Mouse (Mus musculus) MEL (cell line): Measurements from ENCODE around the gene Wrap73. TPM values are rescaled to one million over a fixed set of nuclear protein-coding genes. Genes with fewer than 3 reads are reported as not detected.

Experiments used
- DNase-seq: peaks from one replicate; pipeline ENCODE4 v3.0.0; 2011; ENCODE audit warnings: low read depth, low spot score
- H3K27ac ChIP-seq: 2 replicates; pipeline ENCODE4 v1.5.1; 2012; ENCODE audit warnings: low read depth, mild to moderate bottlenecking, control low read depth, low read length, moderate library complexity; ENCODE audit not compliant: control insufficient read depth
- H3K27me3 ChIP-seq, 2 experiments: fragments of 150-350 bp in 1 of 2; sonication (generic) in 1 of 2; 2 replicates each; pipeline ENCODE4 v1.6.1; 2012; ENCODE audit warnings: low read length in 2 of 2, mild to moderate bottlenecking in 2 of 2, improper control_type of control experiment in 1 of 2, moderate library complexity in 1 of 2; ENCODE audit not compliant: insufficient read depth in 2 of 2, control insufficient read depth in 1 of 2
- H3K36me3 ChIP-seq, 2 experiments: 2 replicates each; pipeline ENCODE4 v1.6.1; 2012 to 2014; ENCODE audit warnings: low read length in 2 of 2, improper control_type of control experiment in 1 of 2, inconsistent platforms in 1 of 2, mild to moderate bottlenecking in 1 of 2; ENCODE audit not compliant: insufficient read depth in 2 of 2, control insufficient read depth in 1 of 2
- H3K4me1 ChIP-seq, 2 experiments: fragments of 150-350 bp in 1 of 2; sonication (generic) in 1 of 2; 2 replicates each; pipeline ENCODE4 v1.6.1; 2012; ENCODE audit warnings: low read length in 2 of 2, improper control_type of control experiment in 1 of 2, mild to moderate bottlenecking in 1 of 2; ENCODE audit not compliant: insufficient read depth in 2 of 2, control insufficient read depth in 1 of 2
- H3K4me3 ChIP-seq, 2 experiments: fragments of 150-350 bp in 1 of 2; sonication (generic) in 1 of 2; 2 replicates each; pipeline ENCODE4 v1.5.1; 2012; ENCODE audit warnings: low read depth in 2 of 2, low read length in 2 of 2, mild to moderate bottlenecking in 2 of 2, moderate library complexity in 2 of 2, control low read depth in 1 of 2, improper control_type of control experiment in 1 of 2; ENCODE audit not compliant: control insufficient read depth in 1 of 2, insufficient read depth in 1 of 2
- H3K79me2 ChIP-seq: 2 replicates; pipeline ENCODE4 v1.6.1; 2012; ENCODE audit warnings: mild to moderate bottlenecking, low read length, moderate library complexity; ENCODE audit not compliant: control insufficient read depth, poor library complexity, insufficient read depth
- H3K9ac ChIP-seq: 2 replicates; pipeline ENCODE4 v1.6.1; 2012; ENCODE audit warnings: low read depth, mild to moderate bottlenecking, control low read depth, low read length, moderate library complexity; ENCODE audit not compliant: control insufficient read depth, poor library complexity, severe bottlenecking
- H3K9me3 ChIP-seq: fragments of 150-350 bp; sonication (generic); replicated peaks from 2 replicates; pipeline ENCODE4 v1.6.1; 2012; ENCODE audit warnings: mild to moderate bottlenecking, low read length, improper control_type of control experiment, moderate library complexity; ENCODE audit not compliant: insufficient read depth
- BHLHE40 ChIP-seq: IDR thresholded peaks from 2 replicates; pipeline ENCODE4 v1.6.1; 2012; ENCODE audit warnings: low read depth, mild to moderate bottlenecking, inconsistent platforms, low read length, improper control_type of control experiment, borderline replicate concordance
- CHD2 ChIP-seq: IDR thresholded peaks from 2 replicates; pipeline ENCODE4 v1.6.1; 2011; ENCODE audit warnings: low read length, improper control_type of control experiment
- CTCF ChIP-seq, 3 experiments: IDR thresholded peaks in 2 of 3; conservative IDR thresholded peaks in 1 of 3; 2 replicates each; pipeline ENCODE4 v1.5.1; 2011 to 2012; ENCODE audit warnings: low read length in 3 of 3, low read depth in 2 of 3, mild to moderate bottlenecking in 2 of 3, improper control_type of control experiment in 1 of 3, inconsistent platforms in 1 of 3, mixed read lengths in 1 of 3, moderate library complexity in 1 of 3; ENCODE audit not compliant: control insufficient read depth in 1 of 3, insufficient read depth in 1 of 3, poor library complexity in 1 of 3, severe bottlenecking in 1 of 3
- ELF1 ChIP-seq: IDR thresholded peaks from 2 replicates; pipeline ENCODE4 v1.6.1; 2014; ENCODE audit warnings: low read depth, mild to moderate bottlenecking, inconsistent platforms, low read length, improper control_type of control experiment, moderate library complexity
- ETS1 ChIP-seq: IDR thresholded peaks from 2 replicates; pipeline ENCODE4 v1.6.1; 2012; ENCODE audit warnings: low read depth, mild to moderate bottlenecking, inconsistent platforms, low read length, improper control_type of control experiment, moderate library complexity
- GABPA ChIP-seq: IDR thresholded peaks from 2 replicates; pipeline ENCODE4 v1.6.1; 2012; ENCODE audit warnings: low read depth, mild to moderate bottlenecking, inconsistent platforms, low read length, improper control_type of control experiment, moderate library complexity
- JUND ChIP-seq: IDR thresholded peaks from 2 replicates; pipeline ENCODE4 v1.6.1; 2011; ENCODE audit warnings: low read depth, mild to moderate bottlenecking, improper control_type of control experiment, low read length
- MEF2A ChIP-seq: IDR thresholded peaks from 2 replicates; pipeline ENCODE4 v1.6.1; 2014; ENCODE audit warnings: low read depth, mild to moderate bottlenecking, inconsistent platforms, low read length, improper control_type of control experiment; ENCODE audit not compliant: poor library complexity, insufficient replicate concordance, severe bottlenecking; ENCODE audit errors: extremely low read depth
- MYC ChIP-seq: IDR thresholded peaks from 2 replicates; pipeline ENCODE4 v1.6.1; 2011; ENCODE audit warnings: low read depth, mild to moderate bottlenecking, low read length, improper control_type of control experiment, moderate library complexity
- NELFE ChIP-seq: IDR thresholded peaks from 2 replicates; pipeline ENCODE4 v1.6.1; 2011; ENCODE audit warnings: low read depth, low read length, improper control_type of control experiment
- NRF1 ChIP-seq: IDR thresholded peaks from 2 replicates; pipeline ENCODE4 v1.6.1; 2014; ENCODE audit warnings: low read depth, mild to moderate bottlenecking, inconsistent platforms, low read length, improper control_type of control experiment, moderate library complexity; ENCODE audit not compliant: poor library complexity, insufficient read depth, severe bottlenecking
- POLR2A ChIP-seq, 2 experiments: IDR thresholded peaks; 2 replicates each; pipeline ENCODE4 v1.6.1; 2011 to 2012; ENCODE audit warnings: low read length in 2 of 2, mild to moderate bottlenecking in 2 of 2, control low read depth in 1 of 2, improper control_type of control experiment in 1 of 2, low read depth in 1 of 2, moderate library complexity in 1 of 2; ENCODE audit not compliant: control insufficient read depth in 1 of 2, insufficient read depth in 1 of 2, poor library complexity in 1 of 2
- POLR2AphosphoS2 ChIP-seq: IDR thresholded peaks from 2 replicates; pipeline ENCODE4 v1.6.1; 2011; ENCODE audit warnings: low read length, improper control_type of control experiment
- RCOR1 ChIP-seq: IDR thresholded peaks from 2 replicates; pipeline ENCODE4 v1.6.1; 2012; ENCODE audit warnings: low read depth, mild to moderate bottlenecking, inconsistent platforms, low read length, improper control_type of control experiment
- SIN3A ChIP-seq: IDR thresholded peaks from 2 replicates; pipeline ENCODE4 v1.6.1; 2012; ENCODE audit warnings: low read length, improper control_type of control experiment, inconsistent platforms
- SMC3 ChIP-seq: IDR thresholded peaks from 2 replicates; pipeline ENCODE4 v1.6.1; 2011; ENCODE audit warnings: low read depth, low read length, improper control_type of control experiment
- TBP ChIP-seq: IDR thresholded peaks from 2 replicates; pipeline ENCODE4 v1.8.0; 2011; ENCODE audit warnings: low read depth, low read length, improper control_type of control experiment
- UBTF ChIP-seq: IDR thresholded peaks from 2 replicates; pipeline ENCODE4 v1.6.1; 2012; ENCODE audit warnings: low read depth, mild to moderate bottlenecking, inconsistent platforms, low read length, improper control_type of control experiment, moderate library complexity, borderline replicate concordance; ENCODE audit not compliant: insufficient read depth
- USF1 ChIP-seq: IDR thresholded peaks from 2 replicates; pipeline ENCODE4 v1.6.1; 2014; ENCODE audit warnings: low read depth, mild to moderate bottlenecking, inconsistent platforms, low read length, improper control_type of control experiment, moderate library complexity
- ZC3H11A ChIP-seq: IDR thresholded peaks from 2 replicates; pipeline ENCODE4 v1.6.1; 2012; ENCODE audit warnings: low read depth, mild to moderate bottlenecking, inconsistent platforms, low read length, improper control_type of control experiment
- ZMIZ1 ChIP-seq: IDR thresholded peaks from 2 replicates; pipeline ENCODE4 v1.6.1; 2012; ENCODE audit warnings: low read depth, mild to moderate bottlenecking, inconsistent platforms, low read length, improper control_type of control experiment, moderate library complexity
- ZNF384 ChIP-seq: IDR thresholded peaks from 2 replicates; pipeline ENCODE4 v1.6.1; 2012; ENCODE audit warnings: low read depth, mild to moderate bottlenecking, inconsistent platforms, low read length, improper control_type of control experiment
- polyA plus RNA-seq, 2 experiments: library from polyadenylated mRNA; stranded (reverse) in 1 of 2; unstranded in 1 of 2; fragments of >175 nt in 1 of 2; fragments of >200 nt in 1 of 2; gene quantifications; 2 replicates each; pipeline versions ENCODE4 v1.2.1 to v1.2.4; 2012; ENCODE audit warnings: low replicate concordance in 2 of 2, low read depth in 1 of 2; ENCODE audit not compliant: insufficient read length in 2 of 2, insufficient read depth in 1 of 2, missing spikeins in 1 of 2
- total RNA-seq: library from RNA; depleted of rRNA; stranded (reverse); fragments of 300-350 nt; gene quantifications from 2 replicates; pipeline ENCODE4 v1.2.3, GENCODE M21; 2012

The Wrap73 gene
- total and polyA plus RNA-seq, 3 experiments = 41.7 to 49.7 TPM; not detected in 1

GRCm38 (mm10) chr4:154122374-154122773 lies 19.8 kb upstream of the Wrap73 start:
- no peak for TF ChIP-seq GABPA
- TF ChIP-seq POLR2A (IDR thresholded peaks at IDR 0.05; ENCODE audit: control insufficient read depth in 1 of 2, insufficient read depth in 1 of 2, low read depth in 1 of 2, low read length in 2 of 2, poor library complexity in 1 of 2) = no peak
- no peak for TF ChIP-seq USF1
- TF ChIP-seq SIN3A = no peak
- TF ChIP-seq UBTF = no peak
- TF ChIP-seq ZNF384 = no peak
- no peak for TF ChIP-seq ZMIZ1
- no peak for TF ChIP-seq RCOR1
- no peak for TF ChIP-seq NELFE
- no peak for TF ChIP-seq MEF2A
- TF ChIP-seq JUND = no peak
- TF ChIP-seq CHD2 = no peak
- no peak for TF ChIP-seq POLR2AphosphoS2
- no peak for TF ChIP-seq NRF1
- TF ChIP-seq BHLHE40 = no peak
- TF ChIP-seq ZC3H11A = no peak
- TF ChIP-seq, all 39 proteins: peak for 0
- H3K27me3 ChIP-seq = no peaks in the 10 kb centered on the region
- H3K9me3 ChIP-seq = no peaks in the 10 kb centered on the region
- no peak overlapping the region for H3K9ac ChIP-seq
- no peaks in the 10 kb centered on the region for H3K4me1 ChIP-seq
- no peaks in the 10 kb centered on the region for H3K36me3 ChIP-seq
- H3K4me3 ChIP-seq = no peak overlapping the region
- no peaks in the 10 kb centered on the region for H3K79me2 ChIP-seq
- DNase-seq = no peak
- H3K27ac ChIP-seq = no peak overlapping the region

GRCm38 (mm10) chr4:154123553-154123952 lies 18.6 kb upstream of the Wrap73 start:
- Histone ChIP-seq H3K36me3 (no peaks in the 10 kb centered on the region), H3K9me3 (no peaks in the 10 kb centered on the region), H3K4me1 (no peaks in the 10 kb centered on the region), H3K4me3 (no peak overlapping the region), H3K27me3 (no peaks in the 10 kb centered on the region), H3K27ac (no peak overlapping the region), H3K9ac (no peak overlapping the region), H3K79me2 (no peaks in the 10 kb centered on the region)
- TF ChIP-seq NELFE (no peak), ZMIZ1 (no peak), SIN3A (no peak), ETS1 (no peak), NRF1 (no peak), CTCF (IDR thresholded peaks at IDR 0.05 in 2 of 3, conservative IDR thresholded peaks at IDR 0.05 in 1 of 3; ENCODE audit: control insufficient read depth in 1 of 3, insufficient read depth in 1 of 3, low read depth in 2 of 3, low read length in 3 of 3, poor library complexity in 1 of 3, severe bottlenecking in 1 of 3) (no peak), SMC3 (no peak), ELF1 (no peak), MYC (no peak), UBTF (no peak), TBP (no peak), MEF2A (no peak)
- DNase-seq = no peak
